ENCODE assay signal across 8 mouse cellular contexts in genomic region chr19:3576451-3577264, GRCm38 (mm10). TPM values are rescaled to one million over a fixed set of nuclear protein-coding genes. Genes with fewer than 3 reads are reported as not detected.
A peak's percentile ranks its signal among the peaks of the same experiment; 100 is the strongest.
DNase-seq lines count a peak whose midpoint lies in the region; ATAC-seq and TF ChIP-seq lines count a peak whose summit lies in the region.

No protein-coding gene starts in this region.

- H3K4me2 ChIP-seq in liver, embryonic 11.5 days, result peak overlapping the region; percentile 62
- peak overlapping the region; percentile 45 for H3K4me2 ChIP-seq in stomach, postnatal 0 days (replicated peaks; ENCODE audit: low read depth)

- no peaks in the 10 kb centered on the region for H3K36me3 ChIP-seq in liver, embryonic 11.5 days (ENCODE audit: control insufficient read depth, insufficient read depth, low read length)
- no peaks in the 10 kb centered on the region for H3K36me3 ChIP-seq in stomach, postnatal 0 days (ENCODE audit: control insufficient read depth, insufficient read depth, low read length)

- TF ChIP-seq EP300 in stomach, postnatal 0 days (optimal IDR thresholded peaks at IDR 0.05), result no peak

- no peak for ATAC-seq in liver, embryonic 11.5 days (replicated peaks; ENCODE audit: low FRiP score)
- no peak for ATAC-seq in stomach, postnatal 0 days (ENCODE audit: low FRiP score, low TSS enrichment)

- WGBS in liver, embryonic 11.5 days, result 64% methylated on average over 5 of the region's 5 CpGs
- 64% methylated on average over 5 of the region's 5 CpGs for WGBS in stomach, postnatal 0 days

- peak overlapping the region; percentile 80 for H3K4me3 ChIP-seq in liver, embryonic 11.5 days (ENCODE audit: low read depth, low read length)
- H3K4me3 ChIP-seq in stomach, postnatal 0 days (ENCODE audit: low read depth, low read length), result peak overlapping the region; percentile 8; the same call in 1 of the 2 replicates

- no peaks in the 10 kb centered on the region for H3K9me3 ChIP-seq in liver, embryonic 11.5 days (ENCODE audit: control insufficient read depth, low read length)
- H3K9me3 ChIP-seq in stomach, postnatal 0 days (ENCODE audit: control insufficient read depth, low read length), result no peaks in the 10 kb centered on the region

- peak overlapping the region; percentile 35 for H3K9ac ChIP-seq in liver, embryonic 11.5 days (ENCODE audit: low read depth, low read length)
- H3K9ac ChIP-seq in stomach, postnatal 0 days (ENCODE audit: low read length), result no peak overlapping the region

- no peak for TF ChIP-seq CTCF in stomach, postnatal 0 days (IDR thresholded peaks at IDR 0.05; ENCODE audit: low read depth)

- no peaks in the 10 kb centered on the region for H3K27me3 ChIP-seq in liver, embryonic 11.5 days (replicated peaks; ENCODE audit: control insufficient read depth, insufficient read depth, low read length)
- no peaks in the 10 kb centered on the region for H3K27me3 ChIP-seq in stomach, postnatal 0 days (ENCODE audit: control insufficient read depth, insufficient read depth, low read length)

- peak; percentile 21 for DNase-seq in adrenal gland, postnatal 14 days
- DNase-seq in adrenal gland, postnatal 25 days, result no peak
- peak; percentile 12 for DNase-seq in thymus, postnatal 25 days
- no peak for DNase-seq in thymus, postnatal 10 days (ENCODE audit: low spot score in 2 of 2)
- no peak for DNase-seq in liver, embryonic 11.5 days (ENCODE audit: low spot score)
- DNase-seq in stomach, postnatal 0 days (ENCODE audit: low spot score), result no peak
- no peak for DNase-seq in urinary bladder, postnatal 10 days (ENCODE audit: low spot score)
- no peak for DNase-seq in adrenal gland, postnatal 4 days (ENCODE audit: low spot score in 2 of 2)

- peaks cover 29% of the 10 kb centered on the region for H3K4me1 ChIP-seq in liver, embryonic 11.5 days (replicated peaks; ENCODE audit: control insufficient read depth, insufficient read depth, low read length)
- H3K4me1 ChIP-seq in stomach, postnatal 0 days (replicated peaks; ENCODE audit: control insufficient read depth, insufficient read depth), result no peaks in the 10 kb centered on the region

- peak overlapping the region; percentile 35 for H3K27ac ChIP-seq in liver, embryonic 11.5 days (ENCODE audit: low read depth, low read length)
- peak overlapping the region; percentile 96; the same call in 1 of the 2 replicates for H3K27ac ChIP-seq in stomach, postnatal 0 days (replicated peaks)

RNA-seq across cellular contexts. Expression of gene Ppp6r3, which starts 1.1 kb away (rescaled TPM):
- total RNA-seq in adrenal gland, postnatal 14 days (2021), result 105 and 106 TPM in 2 replicates
- total RNA-seq in adrenal gland, postnatal 25 days (2021), result 112 and 119 TPM in 2 replicates
- 53.9 and 58.9 TPM in 2 replicates for polyA plus RNA-seq in liver, embryonic 11.5 days (2014; fragmentation: Nextera tagmentation; extraction: Ambion mirVana)
- 18.6 and 20.5 TPM in 2 replicates for polyA plus RNA-seq in stomach, postnatal 0 days (2015; fragmentation: Nextera tagmentation; extraction: Ambion mirVana)
- total RNA-seq in adrenal gland, postnatal 4 days (2021), result 100 to 1,000 TPM; 104 to 114 TPM

Comparison
In these comparisons a context has a peak if more than half of its experiments do, and no peak if none do; other contexts are left out.
1. DNase-seq: peak in adrenal gland, postnatal 14 days (single experiment) and thymus, postnatal 25 days (single experiment); none in adrenal gland, postnatal 25 days (single experiment), thymus, postnatal 10 days (0 of 2), liver, embryonic 11.5 days (single experiment), stomach, postnatal 0 days (single experiment), urinary bladder, postnatal 10 days (single experiment) and adrenal gland, postnatal 4 days (0 of 2).